Mouse (Mus musculus) cerebellum, adult 18-20 months (tissue): ENCODE measurements around the gene Gm20388.
A peak's percentile ranks its signal among the peaks of the same experiment; 100 is the strongest.

Experiments
- DNase-seq, 2 experiments: peaks; one replicate each; pipeline ENCODE4 v3.0.0; 2021

Gene Gm20388

DNA sequence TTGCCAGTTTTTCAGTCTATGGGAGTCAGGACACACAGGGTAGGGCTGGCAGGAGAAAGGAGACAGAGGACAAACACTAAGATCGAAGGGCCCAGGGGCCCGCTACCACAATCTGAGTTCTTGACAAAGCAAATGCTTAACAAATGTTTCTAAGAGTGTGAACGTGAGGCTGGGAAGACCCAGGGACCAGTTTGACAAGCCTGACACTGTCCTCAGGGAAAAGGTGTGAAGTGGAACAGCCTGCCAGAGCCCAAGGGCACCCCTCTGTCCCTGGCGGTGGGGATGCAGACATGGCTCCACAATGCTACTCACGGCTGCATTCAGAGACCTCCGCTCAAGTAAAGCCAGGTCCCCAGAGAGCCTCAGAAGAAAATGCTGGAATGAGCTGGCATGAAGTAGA, 4195.2 kb downstream of the Gm20388 start:
- no peak for DNase-seq

DNA sequence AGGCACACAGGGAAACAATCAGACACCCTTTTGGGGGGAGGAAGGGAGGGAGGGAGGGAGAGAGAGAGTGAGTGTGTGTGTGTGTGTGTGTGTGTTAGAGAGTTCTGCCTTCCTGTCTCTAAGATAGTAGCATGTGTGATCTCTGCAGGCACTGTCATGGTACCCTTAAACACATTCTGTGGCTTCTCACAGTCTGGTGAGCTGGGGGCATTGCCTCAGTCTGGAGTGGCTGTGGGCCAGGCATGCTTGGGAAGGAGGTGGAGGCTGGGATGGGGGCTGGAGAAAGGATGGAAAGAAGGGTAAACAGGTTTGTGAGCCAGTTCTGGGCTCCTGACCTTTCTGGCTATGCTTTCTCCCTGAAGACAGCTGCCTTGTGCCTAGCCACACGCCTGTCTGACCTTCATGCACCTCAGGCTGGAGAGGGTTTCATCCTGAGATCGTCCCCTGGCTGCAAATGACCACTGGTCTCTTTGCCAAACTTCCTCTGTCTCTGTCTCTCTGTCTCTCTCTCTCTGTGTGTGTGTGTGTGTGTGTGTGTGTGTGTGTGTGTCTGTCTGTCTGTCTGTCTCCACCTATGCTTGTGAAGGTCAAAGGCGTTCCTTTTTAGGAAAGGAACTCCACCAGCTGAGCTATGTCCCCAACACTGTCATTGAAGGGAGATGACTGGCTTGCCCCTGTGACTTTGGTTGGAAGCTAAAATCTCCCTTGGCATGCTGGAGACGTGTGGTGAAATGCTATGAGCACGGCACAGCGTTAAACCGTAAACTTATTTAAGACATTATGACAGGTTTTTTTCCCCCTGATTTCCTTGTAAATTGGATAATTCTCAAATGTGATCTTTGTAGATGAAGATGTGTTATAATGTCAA, 4195.9 kb downstream of the Gm20388 start:
- DNase-seq = no peak

DNA sequence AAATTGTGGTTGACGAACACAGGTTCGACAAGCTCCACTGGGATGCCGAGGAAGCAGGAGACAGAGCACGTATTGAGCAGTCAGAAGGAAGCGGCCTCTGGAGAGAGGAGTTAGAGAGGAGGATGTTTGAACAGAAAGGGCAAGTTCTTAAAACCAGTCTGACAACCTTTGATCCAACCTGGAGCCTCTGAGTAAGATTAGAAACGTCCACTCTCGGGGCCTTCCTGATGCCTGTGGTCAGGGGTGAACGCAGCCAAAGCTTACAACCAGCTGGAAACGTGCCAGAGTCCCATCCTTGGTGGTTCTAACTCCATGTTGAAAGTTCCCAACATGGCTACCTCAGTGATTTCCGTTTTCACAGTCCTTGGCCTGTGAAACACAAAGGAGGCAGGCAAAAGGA, 4202.5 kb downstream of the Gm20388 start:
- DNase-seq = no peak

DNA sequence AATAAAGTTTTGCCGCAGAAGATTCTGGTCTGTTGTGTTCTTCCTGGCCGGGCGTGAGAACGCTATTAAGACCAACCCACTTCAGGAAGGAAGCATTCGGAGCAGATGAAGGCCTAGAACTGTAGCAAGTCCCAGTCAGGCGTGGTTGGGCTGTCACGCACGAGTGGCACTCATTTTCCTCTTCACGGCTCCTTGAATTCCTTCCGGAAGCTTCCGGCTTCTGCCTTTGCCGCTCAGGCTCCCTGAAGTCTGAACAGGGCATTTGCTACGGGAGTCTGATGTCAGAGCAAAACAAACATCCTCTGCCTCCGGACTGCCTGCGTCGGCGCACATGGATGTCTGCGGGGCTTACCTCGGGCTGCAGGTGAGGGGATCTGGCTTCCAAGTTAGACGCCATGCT, 4214.6 kb downstream of the Gm20388 start:
- DNase-seq = no peak

DNA sequence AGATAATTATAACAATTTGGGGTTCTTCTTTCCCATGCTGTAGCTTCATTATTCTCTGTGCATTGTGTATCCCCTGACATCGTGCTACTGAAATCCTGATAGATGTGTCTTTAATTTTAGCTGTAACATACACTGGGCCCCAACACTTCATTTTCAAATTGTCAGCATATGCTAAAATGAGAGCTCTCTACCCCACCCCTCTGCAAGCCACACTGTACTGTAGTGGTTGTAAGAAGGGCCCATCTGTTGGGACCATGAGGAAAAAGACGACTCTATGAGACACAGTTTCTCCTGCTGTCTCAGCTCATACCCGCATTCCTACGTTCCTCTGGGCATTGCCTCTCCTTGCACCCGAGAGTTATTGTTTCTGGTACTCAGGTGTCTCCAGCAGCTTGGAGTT, 4226.6 kb downstream of the Gm20388 start:
- no peak for DNase-seq

DNA sequence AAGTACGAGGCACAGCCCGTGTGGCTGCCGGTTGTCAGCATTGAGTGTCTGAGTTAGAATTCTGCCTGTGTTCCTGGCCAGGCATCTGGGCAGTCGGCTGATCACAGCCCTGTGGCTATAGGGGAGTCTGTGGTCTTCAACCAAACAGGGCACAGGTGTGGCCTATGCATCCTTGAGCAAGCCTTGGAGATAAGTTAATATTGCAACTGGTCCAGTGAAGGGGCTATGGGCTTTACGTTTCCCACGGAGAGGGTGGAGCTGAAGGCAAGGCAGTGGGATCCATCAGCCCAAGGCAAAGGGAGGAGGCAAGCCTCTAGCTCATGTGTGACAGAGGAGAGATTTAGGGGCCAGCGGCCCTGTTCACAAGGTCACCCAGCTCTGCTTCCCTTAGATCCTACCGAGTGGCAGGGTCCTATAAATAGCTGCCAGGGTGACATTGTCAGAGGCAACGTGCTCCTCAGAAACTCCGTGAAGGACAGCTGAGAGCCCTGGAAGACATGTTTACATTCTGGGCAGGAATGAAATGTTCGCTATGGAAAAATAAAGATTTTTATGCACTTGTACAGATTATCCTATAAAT, 4229.7 kb downstream of the Gm20388 start:
- DNase-seq = no peak

DNA sequence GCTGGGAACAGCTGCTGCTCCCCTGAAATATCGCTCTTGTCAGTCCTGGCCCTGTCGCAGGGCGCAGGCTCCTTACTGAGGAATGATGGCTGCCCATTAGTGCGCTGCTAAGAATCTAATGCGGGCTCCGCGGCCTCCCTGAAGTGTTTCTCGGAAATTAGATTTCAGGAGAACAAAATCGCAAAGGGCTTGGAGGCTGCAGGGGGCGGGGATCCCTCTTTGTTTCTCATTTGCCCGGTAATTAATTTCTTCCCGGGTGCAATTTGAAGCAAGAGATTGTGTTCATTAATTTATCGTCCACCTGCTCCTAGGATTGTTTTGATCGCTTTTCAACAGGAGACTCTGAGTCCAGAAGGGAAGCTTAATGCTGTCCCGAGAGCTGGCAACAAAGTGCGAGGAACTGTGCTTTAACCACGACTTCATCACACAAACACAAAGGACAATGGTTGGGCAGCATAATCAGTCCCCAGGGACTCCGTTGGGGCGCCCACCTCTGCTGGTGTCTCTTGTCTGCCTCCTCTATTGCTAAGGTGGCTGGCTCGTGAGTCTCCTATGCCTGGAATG, 4230.3 kb downstream of the Gm20388 start:
- DNase-seq = peak; percentile 18 to 26

DNA sequence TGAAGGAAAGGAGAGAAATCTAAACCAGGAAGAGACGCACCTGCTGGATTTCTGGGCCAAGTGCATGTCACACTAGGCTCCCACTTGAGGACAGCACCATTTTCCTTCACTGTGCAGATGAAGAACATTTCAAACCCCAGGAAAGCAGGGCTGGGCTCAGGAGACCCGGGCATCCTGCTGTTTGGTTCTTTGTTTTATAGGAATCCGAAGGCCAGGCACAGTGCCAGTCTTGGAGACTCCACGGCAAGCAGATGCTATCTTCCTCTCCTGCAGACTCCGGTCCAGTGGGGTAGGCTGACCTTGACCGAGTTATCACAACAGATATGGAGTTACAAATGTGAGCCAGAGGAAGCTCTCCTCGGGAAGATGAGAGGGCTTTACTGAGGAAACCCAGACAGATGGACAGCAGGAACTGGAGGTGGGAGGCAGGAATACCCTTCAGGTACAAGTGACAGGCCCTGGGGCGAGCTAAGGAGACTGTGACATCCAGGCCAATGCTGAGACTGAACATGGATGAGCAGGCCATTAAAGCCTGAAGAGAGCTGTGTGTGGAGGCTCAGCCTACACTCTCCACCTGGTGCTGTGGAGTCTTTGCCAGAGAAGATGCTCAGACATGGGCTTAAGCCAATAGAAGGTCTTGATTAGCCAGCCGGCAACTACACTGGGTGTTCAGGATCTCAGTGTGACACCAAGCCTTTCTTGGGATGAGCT, 4231.2 kb downstream of the Gm20388 start:
- peak; percentile 63 to 74 for DNase-seq

DNA sequence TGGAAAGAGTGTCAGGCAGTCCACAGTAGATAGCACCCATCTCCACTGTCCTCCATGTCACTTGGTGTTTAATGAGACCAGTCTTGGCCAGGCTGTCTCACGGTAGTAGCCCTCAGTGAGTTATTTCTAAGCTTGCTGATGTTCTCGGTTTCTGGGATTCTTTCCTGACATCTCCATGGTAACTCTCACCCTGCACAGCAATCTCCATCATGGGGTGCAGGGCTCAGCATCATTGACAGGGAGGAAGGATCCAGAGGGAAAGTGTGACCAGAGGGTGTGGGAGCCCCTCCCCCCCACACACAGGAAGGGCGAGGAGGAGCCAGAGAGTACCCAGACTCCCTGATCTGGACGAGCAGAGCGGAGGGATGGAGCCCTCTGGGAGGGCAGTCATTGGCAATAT, 4232.4 kb downstream of the Gm20388 start:
- DNase-seq = no peak

DNA sequence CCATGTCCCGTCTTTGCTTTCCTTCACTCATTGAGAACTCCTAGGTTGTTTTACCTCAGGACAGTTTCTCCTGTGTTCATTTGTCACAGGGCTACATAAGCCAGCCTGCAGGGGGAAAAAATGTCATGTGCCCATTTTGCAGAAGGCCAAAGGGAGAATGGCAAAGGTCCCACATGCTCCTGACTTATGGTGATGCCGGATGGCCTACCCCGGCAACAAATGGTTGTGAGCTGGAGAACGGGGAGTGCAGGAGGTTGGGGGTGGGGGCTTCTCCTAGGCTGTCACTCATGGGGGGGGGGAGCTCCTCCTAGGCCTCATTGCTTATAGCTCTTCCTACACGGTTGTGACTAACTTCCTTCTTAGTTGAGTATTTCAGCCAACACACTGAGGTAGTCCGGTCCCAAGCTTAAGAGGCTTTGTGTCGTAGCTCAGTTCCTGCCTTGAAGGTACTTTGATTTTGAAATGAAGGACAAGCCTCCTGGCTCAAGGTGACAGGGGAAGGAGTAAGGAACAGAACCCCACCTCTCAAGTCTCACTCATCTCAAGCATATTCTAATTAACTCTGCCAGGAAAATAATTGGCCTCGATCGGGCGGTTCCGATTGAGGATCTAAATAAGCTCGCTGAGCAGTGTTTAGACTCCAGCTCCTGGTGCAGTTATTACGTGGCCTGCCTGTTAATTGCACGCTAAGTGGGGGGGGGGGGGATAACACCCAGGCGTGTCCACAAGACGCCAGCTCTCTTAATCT, 4233.4 kb downstream of the Gm20388 start:
- no peak for DNase-seq

DNA sequence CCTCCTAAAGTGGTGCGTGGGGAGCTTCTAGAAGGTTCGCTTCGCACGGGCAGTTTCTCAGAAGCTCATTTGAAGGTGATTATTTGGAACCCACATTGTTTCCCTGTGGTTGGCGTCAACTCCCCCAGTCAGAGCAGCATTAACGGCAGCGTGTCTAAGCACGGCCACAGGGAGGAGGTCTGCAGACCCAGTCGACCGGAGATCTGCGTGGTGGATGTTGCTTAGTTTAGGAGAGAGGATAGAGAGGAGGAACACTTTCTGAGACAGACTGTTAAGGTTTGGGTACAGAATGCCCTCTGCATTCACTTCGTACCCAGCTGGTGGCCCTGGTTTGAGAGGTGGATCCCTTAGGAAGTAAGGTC, 4234.0 kb downstream of the Gm20388 start:
- no peak for DNase-seq

DNA sequence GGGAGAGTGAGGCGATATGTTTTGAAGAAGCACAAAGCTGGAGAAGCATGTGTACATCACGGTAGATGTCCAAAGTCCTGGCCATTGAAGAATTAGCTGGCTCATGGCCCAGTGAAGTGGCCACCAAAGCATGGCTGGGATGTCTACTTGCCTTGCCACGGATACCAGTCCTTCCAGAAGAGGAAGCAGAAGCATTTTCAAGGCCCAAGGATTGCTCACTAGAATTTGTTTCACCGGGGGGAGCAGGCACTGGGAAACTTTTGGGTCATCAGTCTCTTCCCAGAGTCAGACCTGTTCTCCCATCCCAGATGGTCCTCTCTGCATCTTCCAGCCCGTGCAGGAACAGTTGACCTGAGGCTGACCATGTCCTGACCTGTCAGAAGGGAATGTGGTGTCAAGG, 4235.6 kb downstream of the Gm20388 start:
- no peak for DNase-seq

DNA sequence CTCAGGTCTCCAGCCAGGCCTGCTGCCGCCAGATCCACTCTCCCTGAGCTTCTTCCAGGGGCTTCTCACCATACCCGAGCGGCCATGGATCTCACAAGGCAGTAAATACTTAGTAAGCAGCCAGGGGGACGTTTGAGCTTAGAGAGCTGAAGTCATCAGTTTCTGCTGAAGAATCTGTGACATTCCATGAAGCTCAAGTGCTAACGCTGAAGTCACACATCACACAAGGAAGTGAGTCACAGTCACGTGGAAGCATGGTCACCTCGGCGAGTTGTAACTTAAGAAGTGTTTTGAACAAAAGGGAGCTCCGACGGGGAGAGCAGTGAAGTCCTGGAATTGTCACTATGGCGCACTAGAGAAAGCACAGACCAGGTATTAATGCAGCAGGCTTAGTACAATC, 4239.4 kb downstream of the Gm20388 start:
- DNase-seq = no peak

DNA sequence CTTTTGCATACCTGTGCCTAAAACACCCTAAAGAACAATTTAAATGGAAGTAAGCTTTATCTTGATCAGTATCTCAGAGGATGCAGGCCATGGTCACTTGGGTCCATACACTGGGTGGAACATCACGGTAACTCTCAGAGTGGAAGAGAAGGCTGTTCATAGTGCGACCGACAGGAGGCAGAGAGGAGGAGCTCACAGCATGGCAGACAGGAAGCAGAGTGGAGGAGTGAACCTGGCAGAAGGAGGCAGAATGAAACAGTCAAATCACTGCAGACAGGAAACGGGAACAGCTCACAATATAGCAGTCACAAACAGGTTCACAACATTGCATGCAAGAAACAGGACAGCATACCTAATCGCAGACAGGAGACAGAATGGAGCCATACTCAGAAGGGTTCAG, 4239.9 kb downstream of the Gm20388 start:
- DNase-seq = no peak

DNA sequence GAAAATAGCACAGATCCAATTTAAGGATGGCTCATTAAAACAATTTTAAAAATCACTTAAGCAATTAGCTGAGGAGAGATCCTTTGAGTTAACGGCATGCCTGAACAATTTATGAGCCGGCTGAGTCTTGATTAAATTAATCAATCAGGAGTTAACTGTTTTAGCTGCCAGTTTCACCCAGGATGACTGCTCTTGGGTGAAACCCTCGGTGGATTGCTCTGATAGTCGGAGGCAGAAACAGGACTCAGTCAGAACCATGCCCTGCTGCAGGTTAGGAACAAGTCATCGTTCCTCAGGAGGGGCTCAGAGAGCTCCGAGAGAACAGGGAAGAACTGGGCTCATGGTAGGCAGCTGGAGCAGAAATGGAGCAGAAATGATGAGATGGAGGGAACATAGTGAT, 4241.2 kb downstream of the Gm20388 start:
- no peak for DNase-seq

DNA sequence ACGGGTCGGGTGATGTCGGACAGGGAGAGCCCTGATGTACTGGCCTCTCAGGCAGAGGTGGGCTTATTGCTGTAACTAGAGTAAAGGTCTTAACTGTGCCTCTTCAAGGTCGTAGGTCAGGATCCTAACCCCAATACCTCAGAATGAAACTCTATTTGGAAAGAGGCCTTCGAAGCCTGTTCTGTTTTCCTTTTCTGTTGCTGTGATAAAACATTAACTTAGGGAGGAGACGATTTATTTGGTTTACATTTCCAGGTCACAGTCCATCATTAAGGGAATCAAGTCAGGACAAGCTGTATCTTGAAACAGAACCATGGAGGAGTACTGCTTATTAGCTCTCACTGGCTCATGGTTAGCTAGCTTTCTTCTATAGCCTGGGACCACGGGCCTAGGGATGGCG, 4242.1 kb downstream of the Gm20388 start:
- DNase-seq = no peak

DNA sequence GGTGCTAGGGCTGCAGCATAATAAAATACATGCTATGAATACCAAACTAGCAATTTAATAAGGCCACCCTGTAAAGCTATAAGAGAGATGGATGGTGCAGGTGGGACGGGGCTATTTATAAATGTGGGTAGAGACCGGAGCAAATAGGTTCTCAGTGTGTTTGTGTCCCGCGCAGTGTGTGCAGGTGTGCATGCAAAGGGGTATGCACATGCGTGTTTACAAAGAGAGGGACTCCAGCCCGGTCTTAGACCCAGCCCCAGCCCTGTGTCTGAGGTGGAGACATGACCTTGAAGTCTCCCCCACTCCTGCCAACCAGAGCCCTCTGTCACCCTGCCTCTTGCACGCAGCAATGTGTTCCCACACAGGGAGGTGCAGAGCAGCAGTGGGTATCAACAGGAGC, 4245.7 kb downstream of the Gm20388 start:
- no peak for DNase-seq

DNA sequence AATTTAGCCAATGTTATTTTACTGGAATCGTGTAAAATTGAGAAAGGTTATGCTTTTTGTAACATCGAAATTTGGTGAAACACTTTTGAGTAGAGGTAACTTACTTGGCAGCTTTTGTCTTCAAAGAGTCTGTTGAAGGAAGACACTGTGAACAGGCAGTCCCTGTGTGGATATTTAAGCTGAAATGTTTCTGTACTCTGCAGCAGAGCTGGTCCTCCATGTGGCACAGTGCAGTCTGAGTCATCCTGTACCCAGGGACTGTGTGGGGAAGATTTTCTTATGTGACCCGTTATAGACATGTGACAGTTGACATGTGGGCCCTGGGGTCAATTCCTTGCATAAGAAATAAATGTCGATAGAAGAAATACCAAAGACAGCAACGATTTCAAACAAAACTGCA, 4251.0 kb downstream of the Gm20388 start:
- no peak for DNase-seq

DNA sequence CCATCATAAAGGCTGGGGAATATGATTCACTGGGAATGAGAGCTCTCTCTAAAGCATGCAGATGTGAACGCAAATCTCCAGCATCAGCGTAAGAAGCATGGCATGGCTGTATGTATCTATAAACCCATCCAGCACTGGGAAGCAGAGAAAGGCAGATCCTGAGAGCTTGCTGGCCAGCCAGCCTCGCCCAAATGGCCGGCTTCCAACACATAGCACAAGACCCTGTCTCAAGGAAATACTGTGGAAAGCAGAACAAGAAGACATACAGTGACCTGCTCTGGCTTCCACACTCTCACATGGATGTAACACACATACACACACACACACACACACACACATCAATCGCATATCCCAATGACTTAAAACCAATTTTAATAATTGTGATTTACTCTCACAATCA, 4252.6 kb downstream of the Gm20388 start:
- DNase-seq = no peak

DNA sequence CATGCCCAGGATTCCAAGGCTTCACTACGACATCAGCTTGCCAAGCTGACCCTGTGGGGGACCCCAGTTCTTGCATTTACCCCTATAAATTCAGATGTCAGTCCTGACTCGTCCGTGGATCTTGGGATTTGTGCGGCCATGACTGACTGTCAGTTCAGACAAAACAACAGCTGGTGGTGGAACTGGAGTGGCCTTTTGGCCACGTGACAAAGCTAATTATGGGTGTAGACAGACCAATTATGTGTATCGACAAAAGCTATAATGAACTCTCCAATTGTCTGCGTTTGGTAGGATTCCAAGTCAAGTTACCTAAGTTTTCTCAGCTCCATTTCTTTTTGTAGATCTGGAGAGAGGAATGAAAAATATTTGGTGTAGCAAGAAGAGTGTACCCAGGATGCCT, 4259.1 kb downstream of the Gm20388 start:
- DNase-seq = no peak

DNA sequence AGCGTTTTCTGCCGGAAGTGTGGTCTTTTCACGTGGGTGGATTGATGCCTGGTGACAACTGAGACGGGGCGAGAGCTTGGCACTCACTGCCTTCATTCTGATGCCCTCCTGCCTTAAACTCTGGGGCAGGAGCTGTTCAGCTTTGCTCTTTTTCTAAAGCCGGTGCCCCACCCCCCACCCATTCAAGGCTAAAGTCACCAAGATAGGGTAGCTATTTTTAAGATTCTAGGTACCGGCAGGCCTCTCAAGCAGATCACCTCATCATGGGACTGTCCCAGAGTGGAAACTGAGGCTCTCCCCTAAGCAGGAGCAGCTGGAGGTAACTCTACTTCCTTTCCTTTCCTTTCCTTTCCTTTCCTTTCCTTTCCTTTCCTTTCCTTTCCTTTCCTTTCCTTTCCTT, 4260.0 kb downstream of the Gm20388 start:
- DNase-seq = no peak

DNA sequence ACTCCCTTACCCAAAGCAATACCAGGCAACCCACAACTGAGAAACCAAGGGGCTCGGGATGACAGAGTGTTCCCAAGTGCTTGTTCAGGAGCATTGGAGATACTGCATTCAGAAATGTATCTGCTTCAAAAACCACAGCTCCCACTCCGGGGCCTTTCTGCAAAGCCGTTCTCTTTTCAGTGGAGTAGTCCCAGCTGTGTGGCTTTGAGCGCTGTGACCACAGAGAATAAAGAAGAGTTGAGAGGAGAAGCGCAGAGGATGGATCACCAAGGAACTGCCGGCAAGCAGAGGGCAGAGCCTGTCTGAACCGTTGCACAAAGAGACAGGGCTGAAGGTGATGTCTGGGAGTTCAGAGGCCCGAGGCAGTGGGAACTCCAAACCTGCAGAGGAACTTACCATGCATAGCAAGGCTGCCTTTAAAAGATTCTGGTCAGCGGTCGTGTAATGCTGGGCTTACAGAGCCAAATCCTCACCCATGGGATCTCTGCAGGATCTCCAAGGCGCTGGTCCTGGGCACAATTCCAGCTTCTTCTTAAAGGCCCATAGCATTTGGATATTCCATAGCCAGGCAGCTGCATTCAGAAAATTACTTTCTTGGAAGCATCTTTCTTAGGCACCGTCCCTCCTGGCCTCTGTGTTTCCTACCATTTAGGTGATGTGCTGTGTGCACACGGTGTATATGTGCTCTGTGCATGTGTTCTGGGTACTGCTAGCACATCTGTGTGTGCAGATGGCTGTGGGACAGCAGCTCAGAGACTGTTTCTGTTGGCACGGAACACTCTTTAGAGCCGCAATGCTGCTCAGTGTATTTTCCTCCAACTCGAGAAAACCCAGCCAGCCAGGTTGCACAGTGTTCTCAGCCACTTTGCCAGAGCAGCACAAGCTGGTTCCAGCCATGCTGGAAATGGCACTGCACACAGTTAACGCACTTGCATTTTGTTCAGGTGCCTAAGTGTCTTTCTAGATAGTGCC, 4261.2 kb downstream of the Gm20388 start:
- DNase-seq = no peak
